Mouse (Mus musculus) natural killer cell, adult 2 months (primary cell): ENCODE measurements at regions not wholly inside any gene's neighbourhood (a gene's known extent, or its start where the extent isn't known, plus 50 kb on each side); places are given as distances from the start of the nearest gene placed in this dataset.

Source experiments
- DNase-seq, 2 experiments: peaks; one replicate each; pipeline ENCODE4 v3.0.0; 2022; ENCODE audit warnings: low spot score in 2 of 2

DNA sequence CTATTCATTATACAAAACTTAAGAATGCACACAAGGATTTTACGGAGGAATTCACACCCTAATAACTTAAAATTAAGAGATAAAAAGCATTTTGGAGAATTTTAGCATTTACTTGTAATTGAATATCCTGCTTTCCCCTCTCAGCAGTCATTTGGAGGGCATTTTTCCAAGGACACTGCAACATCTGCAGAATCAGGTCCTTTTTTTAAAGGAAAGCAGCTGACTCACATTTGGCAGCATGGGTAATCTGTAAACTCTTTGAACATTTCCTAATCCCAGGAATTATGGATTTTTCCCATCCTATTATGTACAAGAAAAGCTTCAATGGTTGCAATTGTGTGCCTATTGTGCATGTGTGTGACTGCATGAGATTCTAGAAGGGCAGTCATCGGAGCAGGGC lies 112.0 kb downstream of the Gm19410 start:
- no peak for DNase-seq

DNA sequence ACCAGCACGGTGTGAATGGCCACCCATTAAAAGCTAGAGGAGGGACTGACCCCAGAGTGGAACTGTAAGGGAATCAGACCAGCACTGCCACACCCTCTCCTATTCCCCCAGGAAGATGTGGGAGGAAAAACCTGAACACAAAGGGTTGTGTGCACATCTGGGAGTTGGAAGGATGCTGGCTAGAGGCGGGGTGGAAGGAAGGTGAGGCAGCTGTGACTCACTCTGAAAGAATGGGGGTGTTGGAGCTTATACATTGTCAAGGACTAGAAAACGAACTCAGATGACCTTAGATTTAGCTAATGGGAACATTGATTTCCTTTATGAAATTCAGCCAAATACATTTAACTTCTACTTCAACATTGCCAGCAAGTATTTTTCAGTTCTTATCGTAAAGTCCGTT lies 116.2 kb downstream of the Gm19410 start:
- no peak for DNase-seq

DNA sequence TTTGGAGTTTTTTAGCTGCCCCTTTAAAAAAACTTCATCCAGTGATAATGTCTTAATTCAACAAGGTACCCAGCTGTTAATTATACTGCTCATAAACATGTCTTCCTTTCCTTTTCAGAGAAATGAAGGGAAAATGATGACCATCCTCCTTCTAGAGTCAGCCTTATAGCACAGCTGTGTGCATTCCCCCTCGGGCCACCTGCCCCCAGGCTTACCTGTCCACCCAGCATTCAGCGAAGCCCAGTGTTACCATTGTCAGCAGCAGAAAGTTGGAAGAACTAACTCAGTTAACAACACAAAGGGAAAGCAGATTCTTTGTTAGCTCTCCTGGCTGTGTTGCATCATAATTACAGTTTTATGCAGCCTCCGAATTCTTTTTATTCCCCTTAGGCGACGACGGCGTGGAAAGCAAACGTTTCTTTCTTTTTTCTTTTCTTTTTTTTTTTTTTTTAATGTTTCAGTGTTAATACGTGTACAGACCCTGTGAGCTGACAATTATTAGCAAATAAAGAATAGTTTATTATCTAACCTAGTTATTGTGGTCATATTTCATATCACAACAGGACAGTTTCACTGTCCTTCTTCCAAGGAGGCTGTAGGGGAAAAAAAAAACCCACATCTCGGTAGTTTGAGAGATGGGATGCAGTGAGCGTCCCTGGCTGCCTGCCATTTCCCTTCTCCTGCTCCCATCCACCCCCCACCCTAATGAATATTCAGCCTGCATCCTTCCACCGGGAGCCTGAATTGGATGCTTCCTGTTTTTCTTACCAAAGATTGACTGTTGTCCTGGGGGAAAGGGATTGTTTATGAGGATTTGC lies 117.3 kb downstream of the Gm19410 start:
- no peak for DNase-seq

DNA sequence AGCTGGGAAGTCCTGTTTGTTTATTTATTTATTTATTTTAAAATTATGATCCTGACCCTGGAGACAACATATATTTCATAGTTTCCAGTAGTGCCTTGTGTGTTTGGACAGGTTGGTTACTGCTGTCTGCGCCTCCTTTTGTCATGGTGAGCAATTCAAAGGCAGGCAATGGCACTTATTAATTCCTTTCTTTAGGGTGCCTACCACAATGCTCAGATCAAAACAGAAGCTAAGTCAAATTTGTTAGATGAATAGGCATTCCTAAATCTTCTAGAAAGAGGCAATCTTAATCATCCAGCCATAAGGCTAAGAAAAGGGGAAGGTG lies 117.8 kb downstream of the Gm19410 start:
- DNase-seq = no peak

DNA sequence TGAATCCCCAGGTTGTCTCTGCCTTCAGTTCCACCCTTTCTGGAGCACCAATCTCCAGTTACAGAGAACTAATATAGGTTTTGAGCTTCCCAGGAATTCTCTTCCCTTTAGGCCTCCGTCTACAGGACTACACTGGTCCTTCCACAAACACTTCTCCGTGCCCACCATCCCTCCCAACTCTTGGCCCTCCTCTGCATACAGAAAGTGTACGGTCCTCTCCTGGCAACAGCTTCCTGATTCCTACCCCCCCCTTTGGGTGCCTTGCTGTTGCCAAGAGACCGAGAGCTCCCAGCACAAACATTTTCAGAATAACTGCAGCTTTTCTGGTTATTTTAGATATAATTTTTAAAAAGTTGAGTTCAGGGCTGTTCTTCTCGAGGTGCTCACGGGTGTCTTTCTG lies 119.0 kb downstream of the Gm19410 start:
- DNase-seq = no peak

DNA sequence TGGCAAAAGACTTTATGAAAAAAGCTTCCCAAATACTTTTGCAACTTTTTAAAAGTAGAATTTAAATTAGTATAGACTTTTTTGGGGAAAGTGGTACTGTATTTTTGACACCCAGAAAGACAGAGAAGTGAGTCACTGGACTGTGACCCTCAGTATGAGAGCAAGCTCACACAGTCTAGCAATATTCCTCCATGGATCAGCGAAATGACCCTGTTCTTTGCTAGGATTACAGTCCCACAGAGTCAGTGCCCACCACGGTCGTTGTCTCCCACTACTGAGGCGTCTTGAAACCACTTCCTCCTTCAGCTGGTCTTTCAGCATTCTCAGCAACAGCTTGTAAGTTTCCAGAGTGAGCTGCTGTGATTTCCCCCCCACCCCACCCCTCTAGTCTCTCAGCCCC lies 124.5 kb downstream of the Gm19410 start:
- no peak for DNase-seq

DNA sequence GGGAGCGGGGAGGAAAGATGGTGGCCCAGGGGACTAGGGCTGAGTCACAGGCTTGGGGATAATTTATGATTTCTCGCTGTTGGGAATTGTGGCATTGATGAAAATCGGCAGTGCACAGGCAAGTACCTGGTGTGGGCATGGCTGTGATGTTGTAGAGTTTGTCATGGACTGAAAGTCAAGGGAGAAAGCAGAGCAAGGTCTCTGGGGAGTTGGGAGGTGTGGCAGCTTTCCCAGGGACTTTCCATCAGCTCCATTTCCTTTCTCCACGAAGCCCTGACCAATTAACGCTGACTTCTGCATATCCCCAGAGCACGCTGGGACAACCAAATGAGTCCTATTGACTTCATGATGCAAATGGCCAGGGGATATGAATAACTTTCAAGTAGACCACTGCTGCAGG lies 126.2 kb downstream of the Gm19410 start:
- DNase-seq = no peak

DNA sequence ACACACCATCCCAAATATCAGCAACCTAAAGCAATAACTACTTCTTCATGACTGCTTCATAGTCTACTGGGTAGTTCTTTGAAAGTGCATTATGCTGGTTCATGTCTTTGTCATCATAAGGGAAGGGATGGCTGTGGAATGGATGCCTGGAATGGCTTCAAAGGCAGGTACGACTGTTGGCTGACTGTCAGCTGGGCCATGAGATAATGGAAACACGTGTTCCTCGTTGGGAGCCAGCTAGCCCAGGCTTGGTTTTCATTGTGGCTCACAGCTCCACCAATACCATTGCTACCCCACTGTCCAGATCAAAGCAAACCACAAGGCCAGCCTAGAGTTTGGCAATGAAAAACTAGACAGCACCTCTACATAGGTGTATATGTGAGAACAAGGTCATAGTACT lies 132.9 kb downstream of the Gm19410 start:
- DNase-seq = no peak

DNA sequence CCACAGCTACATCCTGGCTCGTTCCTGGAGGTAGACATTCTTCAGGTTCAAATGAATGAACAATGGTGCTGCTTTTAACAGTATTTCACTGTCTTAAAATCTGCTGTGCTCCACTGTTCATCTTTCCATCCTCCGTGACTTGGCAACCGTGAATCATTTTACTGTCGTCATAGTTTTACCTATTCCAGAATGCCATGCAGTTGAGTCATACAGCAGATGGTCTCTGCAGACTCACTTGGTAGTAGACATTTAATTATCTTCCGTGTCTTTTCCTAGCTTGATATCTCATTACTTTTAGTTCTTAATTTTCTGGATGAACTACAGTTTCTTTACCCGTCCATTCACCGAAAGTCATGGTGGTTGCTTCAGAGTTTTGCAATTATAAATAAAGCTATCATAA lies 135.9 kb downstream of the Gm19410 start:
- no peak for DNase-seq

DNA sequence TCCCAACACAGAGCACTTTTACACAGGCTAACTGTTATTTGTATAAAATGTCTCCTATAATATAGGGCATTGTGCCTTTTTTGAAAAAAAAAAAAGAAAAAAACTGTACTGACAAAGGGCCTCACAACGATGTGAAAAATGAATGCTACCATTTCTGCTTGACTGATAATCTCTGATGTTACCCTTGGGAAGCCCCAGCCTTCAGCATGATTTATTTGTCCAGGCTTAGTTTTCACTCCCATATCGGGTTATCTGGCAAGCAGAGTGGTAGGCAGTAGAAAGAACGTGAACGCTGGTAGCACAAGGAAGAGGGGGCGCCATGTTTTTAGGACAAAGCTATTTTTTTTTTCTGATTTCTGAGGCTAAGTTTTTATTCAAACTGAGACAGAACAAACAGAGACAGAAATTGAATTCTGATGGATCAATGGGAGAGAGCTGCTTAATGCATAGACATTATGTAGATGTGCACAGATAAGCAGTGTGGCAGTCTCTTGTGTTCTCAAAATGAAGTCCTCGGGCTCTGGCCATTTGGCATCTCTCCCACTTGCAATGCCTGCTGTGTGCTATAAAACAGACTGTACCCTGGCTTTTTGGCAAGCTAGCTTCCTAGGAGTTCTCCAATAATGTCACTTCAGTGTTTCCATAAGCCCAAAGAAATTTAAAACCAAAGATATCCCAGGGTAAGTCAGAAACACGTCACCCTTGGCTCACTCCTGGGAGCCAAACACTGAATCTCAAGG lies 139.3 kb downstream of the Gm19410 start:
- no peak for DNase-seq

DNA sequence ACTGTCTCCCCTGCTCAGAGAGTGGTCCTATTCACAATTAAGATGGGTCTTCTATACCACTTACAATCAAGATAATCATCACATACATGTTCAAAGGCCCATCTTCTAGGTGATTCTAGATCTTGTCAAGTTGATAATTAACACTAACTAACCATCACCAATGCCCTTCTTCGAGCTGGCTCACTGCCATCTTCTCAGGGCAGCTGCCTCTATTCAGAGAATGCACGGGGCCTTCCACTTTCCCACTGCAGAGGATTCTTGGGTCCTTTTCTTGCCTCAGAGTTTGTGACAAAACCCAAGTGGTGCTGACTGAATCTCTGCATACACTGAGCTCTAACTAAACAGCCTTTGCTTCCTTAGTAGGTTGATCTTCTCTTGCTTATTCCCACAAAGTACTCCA lies 142.4 kb downstream of the Gm19410 start:
- no peak for DNase-seq

DNA sequence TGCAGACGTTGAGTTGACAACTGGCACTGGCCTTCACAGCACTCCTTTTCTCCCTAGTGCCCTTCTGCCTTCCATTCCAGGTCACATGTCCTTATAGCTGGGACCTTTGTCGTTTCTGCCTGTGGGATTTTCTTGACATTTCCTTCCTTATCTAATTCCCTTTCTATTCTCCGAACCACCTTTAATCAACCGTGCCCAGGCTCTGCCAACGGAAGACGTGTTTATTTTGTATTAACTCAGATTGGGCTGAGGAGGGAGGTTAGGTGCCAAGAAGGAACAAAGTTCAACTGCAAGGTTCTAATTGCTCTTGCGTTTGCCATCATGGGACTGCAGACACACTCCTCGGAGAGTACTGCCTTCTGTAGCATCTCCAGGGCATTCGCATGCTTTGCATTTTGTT lies 146.7 kb downstream of the Gm19410 start:
- no peak for DNase-seq

DNA sequence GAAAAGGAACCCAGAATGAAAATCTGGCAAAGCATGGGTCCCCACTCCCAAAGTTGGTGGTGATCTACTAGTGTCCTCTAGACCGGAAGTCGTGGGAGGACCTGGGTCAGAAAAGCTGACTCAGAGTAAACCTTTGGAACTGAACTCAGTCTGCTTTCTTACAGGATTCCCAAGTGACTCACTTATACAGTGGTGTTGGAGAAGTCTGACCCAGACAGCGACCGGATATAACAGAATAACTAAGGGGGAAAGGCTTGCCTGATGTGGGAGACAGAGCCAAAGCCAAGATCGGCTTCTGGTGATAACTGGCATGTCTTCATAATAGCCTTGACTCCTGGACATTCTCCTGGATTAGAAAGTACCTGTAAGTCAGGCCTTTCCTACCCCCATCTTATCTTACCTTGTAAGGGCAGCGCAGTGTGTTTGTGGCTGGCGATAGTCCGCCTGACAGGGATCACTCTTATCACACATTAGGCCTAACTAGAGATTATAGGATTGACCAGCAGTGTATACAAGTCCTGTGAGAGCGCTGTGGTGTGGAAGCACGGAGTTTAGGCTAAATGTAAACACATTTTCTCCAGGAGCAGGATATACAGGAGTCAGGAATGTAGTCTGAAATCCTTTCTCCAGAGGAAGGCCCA lies 150.4 kb downstream of the Gm19410 start:
- no peak for DNase-seq

DNA sequence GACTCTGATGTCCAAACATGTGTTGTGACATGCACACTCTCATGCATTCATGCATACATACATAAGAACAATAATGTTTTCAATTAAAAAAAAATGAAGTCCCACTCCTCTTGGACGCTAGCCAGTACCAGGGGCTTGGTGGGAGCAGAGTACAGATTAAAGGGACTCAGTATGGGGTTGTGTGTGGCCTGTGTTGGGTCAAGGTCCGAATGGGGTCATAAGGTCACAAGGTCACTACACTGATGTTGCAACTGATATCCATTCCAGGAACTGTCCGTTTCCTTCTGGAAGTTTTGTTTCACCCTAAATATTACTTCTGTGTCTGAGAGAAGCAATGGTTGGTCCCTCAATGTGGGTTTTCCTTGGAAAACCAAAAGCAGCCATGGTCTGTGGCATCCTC lies 152.0 kb downstream of the Gm19410 start:
- no peak for DNase-seq

DNA sequence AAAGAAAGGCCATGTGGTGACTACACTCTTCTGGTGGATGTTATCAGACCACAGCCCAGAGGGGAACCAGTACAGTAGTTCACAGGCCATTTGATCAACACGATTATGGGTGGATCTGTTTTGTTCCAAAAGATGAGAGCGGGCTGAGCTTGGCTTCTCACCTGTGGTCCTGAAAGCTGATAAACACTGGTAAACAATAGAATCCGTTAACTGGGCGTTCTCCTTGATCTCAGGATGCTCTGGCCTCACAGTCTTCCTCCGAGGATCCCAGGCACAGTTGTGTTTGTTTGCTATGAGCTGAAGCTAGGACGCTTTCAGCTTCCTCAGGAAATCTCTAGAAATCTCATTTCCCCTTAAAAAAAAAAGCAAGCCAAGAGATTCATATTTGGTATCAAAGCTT lies 153.9 kb downstream of the Gm19410 start:
- no peak for DNase-seq

DNA sequence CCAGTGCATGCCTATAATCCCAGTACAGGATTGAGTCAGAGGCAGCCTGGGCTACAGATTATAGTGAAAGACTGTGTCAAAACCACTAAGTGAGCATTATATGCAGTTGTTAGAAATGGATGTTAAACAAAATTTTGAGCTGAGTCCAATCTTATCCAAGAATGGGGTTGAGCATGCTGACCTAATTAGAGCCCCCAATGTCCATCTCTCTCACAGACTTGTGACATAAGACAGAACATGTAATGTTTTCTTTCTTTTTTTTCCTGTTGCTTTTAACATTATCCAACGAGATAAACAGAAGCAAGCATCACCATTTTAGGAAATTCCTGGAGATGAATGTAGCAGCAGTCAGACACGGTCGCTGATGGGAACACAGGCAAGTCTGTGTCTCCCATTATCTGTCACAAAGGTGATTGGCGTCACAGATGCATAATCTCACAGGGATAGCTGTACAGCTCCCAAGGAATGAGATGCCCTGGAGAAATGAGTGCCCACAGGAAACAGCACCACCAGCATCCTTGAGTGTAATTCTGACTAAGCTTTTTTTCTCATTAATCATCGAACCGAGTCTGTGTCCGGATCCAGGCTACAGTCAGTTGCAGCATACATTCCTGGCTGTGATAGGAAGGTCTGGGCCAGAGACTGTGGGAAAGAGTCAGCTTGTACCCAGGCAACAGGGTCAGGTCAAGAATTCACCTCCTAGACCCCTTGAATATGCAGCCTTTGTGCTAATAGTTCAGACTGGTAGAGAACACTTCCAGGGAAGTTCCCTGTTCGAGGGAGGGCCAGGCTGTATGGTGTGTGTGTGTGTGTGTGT lies 154.5 kb downstream of the Gm19410 start:
- DNase-seq = no peak

DNA sequence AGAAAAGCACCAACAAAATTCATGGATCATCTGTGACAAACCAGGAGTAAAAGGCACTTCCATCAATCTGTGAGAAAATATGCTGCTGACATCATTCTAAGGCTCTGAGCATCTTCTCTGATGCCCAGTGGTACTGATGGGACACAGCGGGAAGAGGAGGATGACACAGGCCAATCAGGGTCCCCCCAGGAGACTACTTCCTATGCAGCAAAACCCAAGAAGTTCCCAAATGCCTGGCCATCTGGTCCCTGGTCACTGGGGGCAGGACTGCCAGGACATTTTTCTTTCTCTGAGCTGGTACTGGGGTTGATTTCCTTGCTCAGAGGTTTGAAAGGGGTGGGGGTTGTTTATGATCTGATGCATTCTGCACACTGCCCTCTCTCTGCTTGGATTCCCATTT lies 158.4 kb downstream of the Gm19410 start:
- DNase-seq = no peak

DNA sequence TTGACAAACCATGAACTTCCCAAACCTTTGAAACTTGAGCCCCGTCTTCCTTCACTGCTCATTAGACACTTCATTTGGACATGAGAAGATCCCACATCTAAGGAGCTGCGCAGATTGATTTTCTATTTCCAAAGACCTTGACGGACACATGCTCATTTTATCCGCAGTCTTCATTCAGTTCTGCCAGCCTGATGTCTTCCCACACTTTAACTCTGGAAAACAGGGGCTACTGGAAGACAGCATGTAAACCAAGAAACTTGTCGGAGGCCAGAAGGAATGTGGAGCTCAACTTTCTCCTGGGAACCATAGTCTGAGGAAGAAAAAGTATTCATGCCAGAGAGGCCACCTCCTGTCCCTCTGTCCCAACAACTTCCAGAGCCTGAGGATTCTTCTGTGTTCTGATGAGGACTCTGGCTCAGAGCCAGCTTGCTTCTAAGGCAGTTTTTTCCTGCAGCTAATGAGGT lies 161.8 kb downstream of the Gm19410 start:
- DNase-seq = no peak

DNA sequence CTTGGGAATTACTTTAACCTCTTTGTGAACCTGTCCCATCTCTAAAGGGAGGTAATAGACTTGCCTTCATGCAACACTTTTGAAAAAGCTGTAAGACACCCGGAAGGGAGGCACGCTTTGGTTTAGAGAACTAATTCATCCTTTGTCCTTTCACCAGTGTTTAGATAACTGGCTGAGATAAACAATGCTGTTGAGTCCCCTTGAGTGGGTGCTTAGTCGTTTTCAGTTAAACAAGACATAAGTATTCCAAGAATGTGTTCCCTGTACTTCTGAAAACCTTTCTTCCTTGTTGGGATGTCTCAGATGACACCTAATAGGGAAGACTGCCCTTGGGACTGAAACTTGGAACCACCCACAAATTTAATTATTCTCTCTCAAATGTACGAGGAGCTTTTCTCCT lies 164.7 kb downstream of the Gm19410 start:
- DNase-seq = no peak

DNA sequence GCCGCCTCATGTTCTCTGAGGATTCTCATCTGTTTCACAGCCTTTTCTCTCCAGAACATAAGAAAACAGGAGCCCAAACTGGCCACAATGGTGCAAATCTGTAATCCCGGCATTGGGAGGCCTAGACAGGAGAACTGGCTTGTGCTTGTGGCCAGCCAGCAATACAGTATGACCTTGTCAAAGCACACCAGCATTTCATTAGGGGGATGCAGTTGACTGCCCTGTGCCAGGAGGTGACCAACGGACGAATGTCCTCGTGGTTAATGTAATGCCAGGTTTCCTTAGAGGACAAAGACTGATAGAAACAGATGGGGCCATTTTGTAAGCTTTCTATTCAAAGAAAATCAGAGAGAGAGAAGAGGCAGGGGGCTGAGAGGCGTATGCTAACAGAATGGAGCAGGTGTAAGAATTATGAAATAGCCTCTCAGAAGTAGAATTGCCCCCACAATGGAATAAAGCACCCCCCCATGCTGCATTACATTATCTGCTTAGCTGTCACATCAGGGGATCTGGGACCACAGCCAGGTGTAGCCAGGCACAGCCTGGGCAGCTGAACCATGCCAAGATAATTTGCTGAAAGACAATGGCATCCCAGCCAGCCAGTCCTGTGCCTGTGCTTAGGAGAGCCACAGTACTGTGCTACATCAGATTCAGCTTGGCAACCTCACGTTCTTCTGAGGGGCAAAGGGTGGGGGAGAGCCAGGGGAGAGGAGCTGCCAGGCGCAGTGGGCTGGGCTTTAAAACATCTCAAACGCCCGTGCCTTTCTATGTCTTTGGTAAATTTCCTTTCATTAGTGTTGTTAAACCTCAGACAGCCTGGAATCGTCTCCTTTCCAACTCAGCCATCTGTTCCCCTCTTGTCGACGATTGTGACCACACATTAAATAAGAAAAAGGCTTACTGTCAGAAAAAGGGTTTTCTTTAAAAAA lies 167.9 kb downstream of the Gm19410 start:
- DNase-seq = no peak

DNA sequence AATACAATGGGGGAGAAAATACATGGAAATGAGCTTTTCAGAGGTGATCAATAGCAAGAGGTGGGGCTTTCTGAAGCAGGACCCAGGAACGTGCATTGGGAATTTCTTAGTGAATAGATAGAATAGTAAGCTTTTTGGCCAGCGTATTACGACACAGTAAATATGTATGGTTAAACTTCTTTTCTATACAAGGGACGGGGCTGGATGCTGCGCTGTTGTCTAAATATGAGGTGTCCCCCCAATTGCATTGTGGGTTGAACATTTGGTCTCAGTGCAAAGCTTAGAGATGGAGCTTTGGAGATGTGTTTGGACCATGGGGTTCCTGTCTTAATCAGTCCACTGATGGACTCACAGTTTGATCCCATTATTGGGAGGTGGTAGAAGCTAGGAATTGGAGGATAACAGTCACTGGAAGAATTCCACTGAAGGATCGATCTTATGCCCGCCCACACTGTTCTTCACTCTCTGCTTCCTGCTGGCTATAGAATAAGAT lies 168.6 kb downstream of the Gm19410 start:
- no peak for DNase-seq
